Mouse (Mus musculus) hematopoietic stem cell, adult 5-6 weeks (primary cell): ENCODE results near the gene Pik3cd. TPM values are rescaled to one million over a fixed set of nuclear protein-coding genes. Genes with fewer than 3 reads are reported as not detected.

Source experiments
- ATAC-seq, 2 experiments: fragments of 125-278 bp in 1 of 2; replicated peaks in 1 of 2; 2 replicates each; pipeline ENCODE4 v1.8.0; 2016 to 2017; ENCODE audit warnings: inconsistent platforms in 2 of 2, mild to moderate bottlenecking in 2 of 2, moderate number of reproducible peaks in 2 of 2, low read depth in 1 of 2, moderate TSS enrichment in 1 of 2; ENCODE audit not compliant: low FRiP score in 2 of 2, poor library complexity in 2 of 2, severe bottlenecking in 2 of 2, insufficient read depth in 1 of 2, low TSS enrichment in 1 of 2
- total RNA-seq: library from RNA; stranded (forward); fragments of 172-1452, 232-1000 nt; gene quantifications from 2 replicates; pipeline ENCODE4 v1.2.3, GENCODE M21; 2017

Gene Pik3cd
- total RNA-seq, 1 experiment from 2014 or later = 51.1 TPM

DNA sequence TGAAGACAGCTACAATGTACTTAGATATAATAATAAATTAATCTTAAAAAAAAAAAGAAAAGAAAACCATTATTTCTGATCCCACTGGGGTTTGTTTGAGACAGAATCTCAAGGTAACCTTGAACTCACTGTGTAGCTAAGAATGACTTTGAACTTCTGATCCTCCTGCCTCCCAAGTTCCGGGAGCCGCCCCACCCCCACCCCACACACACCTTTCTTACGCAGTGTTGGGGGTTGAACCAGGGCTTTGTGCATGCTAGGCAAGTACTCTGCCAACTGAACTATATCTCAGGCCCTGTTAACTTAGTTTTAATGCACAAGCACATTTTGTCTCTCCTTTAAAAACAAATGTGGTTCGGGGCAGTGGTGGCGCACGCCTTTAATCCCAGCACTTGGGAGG is 31.2 kb downstream of the Pik3cd start:
- no peak for ATAC-seq

DNA sequence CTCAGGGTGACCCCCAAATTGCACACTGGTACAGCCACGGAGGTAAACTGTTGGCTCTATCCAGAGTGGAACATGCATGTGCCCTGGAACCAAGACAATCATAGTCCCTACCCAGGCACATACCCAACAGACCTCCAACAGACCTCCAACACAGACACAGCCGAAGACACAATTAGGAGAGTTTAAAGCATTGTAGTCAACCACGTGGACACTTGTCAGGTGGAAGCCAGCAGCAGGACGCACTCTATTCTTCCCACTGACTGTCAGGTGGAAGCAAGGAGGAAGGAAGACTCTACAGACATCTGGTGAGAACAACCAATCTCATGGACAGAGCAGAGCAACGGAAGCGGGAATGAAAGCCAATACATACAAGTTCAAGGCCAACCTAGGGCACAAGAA is 36.7 kb downstream of the Pik3cd start:
- no peak for ATAC-seq

DNA sequence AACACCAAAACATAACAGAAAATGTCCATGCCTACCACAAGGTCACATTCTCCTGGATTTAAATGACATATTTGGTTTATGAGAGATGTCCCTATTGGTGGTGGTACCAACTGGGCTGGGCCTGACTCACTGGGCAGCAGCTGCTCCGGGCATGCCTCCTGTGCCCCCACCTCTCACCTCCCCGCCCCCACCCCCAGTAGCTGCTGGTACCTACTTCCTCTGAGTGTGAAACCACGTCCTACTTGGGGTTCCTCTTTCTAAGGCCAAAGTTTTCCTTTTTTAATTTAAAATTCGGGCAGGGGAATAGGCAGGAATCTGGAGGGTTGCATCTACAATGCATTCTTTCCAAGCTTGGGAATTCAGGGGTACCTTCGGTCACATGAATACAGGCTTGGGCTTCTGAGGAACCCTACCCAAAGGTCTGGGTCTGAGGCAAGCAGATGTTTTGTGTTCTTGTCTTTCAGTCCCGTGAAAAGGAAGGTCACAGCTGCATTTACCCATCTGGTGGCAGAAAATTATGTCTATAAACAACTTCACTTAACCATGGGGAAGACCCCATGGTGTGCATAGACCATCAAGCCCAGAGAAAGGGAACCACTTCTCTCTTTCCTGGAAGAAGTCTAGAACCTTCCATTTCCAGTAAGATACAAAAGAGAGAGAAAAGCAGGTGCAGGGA is 37.2 kb downstream of the Pik3cd start:
- ATAC-seq = peak; percentile 51 to 59; a peak in 1 of 4 replicates

DNA sequence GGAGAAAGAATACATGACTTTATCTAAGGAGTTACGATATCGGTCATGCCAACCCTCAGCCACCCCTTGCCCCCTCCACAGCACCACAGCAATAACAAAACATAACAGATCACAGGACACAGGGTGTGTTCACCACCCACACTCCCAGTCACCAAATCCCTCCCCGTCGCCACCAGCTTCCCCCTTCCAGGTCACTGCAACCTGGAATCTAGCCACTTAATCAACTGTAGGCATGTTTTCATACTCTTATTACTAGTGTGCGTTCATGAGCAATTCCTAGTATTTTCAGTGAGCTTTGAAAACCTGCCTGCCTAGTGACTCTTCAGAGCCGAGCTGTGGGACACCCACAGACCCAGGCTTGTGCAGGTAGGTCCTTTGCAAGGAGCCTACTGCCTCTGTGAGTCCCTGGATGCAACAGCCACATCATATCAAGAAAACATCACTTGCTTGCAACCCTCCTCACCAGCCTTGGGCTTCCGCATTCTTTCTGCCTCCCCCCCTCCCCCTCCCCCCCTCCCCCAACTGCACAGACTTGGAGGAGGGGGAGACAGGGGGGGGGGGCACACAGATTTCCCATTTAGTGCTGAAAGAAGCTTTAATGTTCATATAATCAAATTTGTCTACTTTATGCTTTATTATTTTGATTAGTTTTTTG is 38.4 kb downstream of the Pik3cd start:
- peak in 1 of 2 experiments; percentile 22; a peak in 2 of 4 replicates for ATAC-seq

DNA sequence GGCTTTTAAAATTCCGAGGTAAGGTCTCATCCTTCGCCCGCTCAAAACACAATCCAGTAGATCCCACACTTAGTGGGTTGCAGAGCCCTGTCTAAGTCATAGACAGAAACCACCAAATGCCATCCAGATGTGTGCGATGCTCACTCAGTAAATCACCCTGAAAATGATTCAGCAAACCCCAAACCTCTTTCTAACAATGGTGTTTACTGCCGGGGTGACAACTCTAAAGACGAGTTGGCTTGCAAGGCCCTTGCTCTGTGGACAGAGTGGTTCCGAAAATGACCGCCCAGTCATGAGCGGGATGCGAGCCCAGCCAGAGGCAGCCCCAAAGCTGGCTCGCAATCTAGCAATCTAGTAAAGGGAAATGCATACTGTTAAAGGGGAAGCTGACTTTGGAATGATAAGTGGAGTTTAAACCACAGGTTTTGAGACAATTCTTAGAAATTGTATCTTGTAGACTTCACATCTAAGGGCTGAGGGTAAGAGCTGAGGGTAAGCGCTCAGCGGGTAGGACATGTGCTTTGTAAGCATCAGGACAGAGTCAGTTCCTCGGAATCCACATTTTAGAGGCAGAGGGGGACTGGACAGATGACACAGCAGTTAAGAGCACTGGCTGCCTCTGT is 40.3 kb downstream of the Pik3cd start:
- peak; percentile 47 to 51 for ATAC-seq

DNA sequence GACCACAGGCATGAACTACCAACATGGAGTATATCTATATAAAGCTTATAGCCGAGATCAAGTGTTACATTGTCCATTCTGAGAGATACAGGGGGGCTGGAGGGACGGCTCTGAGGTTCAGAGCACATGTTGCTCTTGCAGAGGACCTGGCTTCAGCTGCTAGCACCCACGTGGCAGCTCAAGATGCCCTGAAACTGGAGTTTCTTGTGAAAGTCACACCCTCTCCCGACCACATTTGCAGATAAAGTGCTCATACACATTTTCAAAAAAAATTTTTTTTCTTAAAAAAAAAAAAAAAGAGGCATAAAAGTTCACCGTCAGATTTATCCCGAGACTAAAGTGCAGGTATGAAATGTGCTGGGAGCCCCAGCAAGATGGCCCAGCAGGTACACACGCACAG is 41.8 kb downstream of the Pik3cd start:
- ATAC-seq = no peak

DNA sequence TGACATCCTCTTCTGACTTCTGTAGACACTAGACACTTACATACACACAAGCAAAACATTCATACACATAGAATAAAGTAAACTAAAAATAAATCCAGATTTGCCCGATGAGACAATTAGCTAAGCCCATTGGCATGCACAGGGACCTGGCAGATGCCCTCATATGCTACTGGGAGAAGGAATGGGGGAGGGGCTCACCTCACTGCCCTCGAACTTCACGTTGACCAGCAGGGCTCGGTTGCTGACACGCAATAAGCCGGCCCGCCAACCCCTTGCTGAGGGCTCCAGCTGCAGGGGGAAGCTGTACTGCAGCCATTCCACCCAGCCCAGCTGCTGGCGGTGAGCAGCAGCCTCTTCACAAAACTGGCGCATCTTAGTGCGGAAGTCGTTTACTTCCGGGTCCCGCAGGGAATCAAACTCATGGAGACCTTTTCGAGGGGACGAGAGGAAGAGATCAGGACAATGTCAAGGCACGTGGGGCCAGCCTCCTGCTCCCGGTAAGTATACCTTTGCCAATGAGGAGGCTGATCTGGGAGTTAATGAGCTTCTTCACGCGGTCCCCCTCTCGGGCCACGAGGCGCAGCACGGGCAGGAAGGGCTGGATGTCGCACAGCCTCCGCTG is 42.8 kb downstream of the Pik3cd start:
- ATAC-seq = no peak

DNA sequence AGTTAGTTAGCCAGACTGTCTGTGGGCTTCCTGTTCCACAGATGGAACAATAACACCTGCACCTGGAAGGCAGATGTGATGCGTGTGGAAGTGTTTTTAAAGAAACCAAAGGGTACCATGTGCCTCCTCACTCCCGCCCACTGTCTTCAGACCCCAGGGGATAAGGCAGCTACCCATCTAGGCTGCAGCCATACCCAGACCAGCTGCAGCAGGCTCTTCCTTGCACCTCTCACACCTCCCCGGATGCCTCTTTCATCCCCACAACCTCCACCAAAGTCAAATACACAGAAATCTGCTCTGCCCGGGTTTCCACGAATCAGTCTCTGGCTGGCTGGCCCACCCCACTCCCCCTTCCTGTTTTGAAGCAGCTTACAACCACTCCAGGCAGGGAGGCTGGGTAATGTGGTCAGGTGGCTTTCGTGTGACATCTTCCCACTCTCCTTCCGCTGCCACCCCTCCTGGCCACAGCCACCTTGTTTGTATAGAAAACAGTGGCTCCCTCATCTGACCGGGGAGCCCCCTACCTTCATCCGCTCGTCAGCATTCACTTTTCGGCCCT is 44.4 kb downstream of the Pik3cd start:
- ATAC-seq = peak; percentile 83 to 87

DNA sequence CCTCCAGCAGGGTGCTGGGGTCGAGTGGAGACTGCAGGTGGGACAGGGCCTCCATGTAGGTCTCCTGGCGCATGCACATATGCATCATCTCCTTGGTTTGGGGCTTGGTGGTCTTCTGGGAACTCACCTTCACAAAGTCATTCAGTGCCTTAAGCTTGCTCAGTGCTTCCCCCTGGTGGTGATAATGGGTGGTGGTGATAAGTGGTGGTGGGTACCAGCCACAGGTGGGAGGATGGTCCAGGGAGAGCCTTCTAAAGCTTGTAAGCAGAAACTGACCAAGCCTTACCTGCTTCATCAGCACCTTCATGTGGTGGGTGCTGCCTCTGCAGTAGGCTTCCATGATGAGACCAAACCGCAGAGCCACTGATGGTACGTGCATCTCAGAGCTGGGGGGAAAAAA is 48.1 kb downstream of the Pik3cd start:
- ATAC-seq = 0 out of 4 replicates have a peak, but pooled peaks of 1 of the 2 experiments have one; percentile 9

DNA sequence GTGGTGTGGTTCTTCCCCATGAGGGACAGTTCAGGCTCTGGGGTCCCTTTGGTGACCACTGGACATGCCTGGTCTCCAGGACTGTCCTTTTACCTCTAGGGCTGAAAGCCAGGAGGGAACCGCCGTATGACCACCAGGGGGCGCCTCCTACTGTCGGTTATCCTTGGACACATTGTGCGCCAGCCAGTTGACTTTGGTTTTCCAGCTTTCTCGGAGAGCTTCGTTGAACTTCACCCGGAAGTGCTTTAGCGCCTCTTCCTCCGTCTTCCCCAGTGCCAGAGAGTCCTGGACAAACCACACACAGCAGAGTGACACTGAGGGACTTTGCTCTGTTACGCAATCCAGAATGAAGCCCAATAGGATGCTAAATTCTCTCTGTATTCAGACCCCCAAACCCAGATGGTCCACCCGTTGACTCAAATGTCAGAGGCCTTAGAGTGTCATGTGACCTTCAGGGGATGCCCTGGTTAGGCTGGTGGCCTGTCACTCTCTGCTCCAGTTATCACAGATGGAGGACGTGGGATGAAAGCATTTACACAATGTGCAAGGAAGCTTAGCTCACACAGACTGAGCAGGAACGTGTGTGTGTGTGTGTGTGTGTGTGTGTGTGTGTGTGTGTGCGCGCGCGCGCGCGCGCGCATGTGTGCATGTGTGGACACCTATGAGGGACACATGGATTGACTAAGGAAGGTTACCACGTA is 51.7 kb downstream of the Pik3cd start:
- no peak for ATAC-seq

DNA sequence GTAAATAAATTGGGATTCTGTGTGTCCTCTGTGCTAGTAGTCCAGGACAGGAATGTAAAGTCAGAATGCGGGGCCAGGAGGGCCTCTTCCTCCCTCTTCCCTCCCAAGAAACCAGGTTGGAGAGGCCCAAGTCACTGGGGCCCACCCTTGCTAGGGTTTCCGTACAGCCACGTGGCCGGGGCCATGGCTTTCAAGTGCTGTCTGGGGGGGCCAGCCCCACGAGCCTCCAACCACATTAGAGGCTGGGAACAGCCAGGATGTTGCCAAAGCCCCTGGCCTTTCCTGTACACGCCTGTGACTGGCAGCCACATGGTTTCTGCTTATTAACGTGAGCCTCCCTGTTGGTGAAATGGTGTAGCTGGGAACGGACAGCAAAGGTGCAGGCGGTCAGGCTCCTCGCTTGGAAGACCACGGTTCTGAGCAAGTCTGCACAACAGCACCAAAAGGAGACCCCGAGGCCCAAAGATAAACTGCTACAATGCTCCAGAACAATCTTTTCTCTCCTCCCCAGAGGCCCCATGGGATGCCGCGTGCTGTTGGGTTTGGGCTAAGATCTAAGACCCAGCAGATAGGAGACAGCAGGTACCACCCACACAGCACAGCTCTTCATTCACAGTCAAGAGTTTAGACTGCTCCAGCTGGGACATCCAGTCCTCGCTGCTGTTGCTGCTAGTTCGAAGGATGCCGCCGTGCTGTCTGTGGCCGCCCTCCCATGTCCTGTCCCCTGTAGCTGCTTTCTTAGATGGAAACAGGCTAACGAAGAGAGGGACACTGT is 54.2 kb downstream of the Pik3cd start:
- ATAC-seq = peak; percentile 68 to 72

DNA sequence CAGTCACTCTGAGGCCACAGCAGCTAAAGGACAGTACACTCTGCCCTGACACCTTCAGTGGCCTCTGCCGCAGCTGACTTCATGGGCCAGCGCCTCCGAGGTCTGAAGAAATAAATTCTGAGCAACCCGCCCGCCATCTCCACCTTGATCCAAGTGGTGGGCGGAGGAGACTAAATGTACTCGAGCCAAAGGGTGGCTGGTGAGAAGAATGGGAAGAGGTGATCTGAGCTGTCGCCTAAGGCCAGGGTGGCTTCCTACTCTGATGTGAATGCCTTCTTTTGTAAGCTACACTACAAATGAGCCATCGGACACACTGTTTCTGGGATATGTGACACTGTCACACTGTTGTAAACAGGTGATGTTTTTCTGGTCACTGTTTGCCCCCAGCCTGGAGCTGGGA is 56.6 kb downstream of the Pik3cd start:
- no peak for ATAC-seq

DNA sequence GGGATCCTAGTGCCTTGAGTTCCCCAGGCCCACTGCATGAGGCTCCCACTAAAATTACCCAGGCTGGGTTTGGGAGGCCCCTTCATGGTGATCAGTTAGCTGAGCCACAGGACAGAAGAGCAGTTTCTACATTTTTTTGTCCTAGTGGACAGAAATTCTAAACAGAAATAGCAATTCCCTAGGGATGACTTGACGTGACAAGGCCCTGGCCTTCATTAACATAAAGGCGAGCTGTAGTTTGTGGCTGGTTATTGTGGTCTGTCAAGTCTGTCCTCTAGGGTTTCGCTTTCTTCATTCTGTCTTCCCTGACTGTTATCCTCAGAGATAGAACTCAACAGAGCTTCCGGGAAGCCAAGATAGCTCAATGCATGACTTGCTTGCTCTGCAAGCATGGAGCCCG is 60.4 kb downstream of the Pik3cd start:
- ATAC-seq = no peak

DNA sequence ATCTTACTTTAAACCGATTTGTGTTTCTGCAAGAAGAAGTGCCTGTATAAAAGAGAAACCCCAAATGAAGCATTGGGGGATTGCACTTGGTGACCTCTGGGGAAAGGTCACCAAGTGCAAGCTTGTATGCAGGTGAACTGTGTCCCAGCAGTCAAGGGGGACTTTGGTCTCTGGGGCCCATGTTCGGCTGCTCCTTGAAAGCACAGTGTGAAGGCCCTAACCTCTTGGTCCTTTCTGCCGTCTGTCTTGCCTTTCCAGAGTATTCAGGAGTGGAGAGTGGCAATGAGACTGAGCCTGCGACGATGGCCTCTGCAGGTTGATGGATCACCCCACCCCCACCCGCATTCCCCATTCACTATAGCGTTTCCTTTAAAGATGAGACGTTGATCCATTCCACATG is 61.0 kb downstream of the Pik3cd start:
- no peak for ATAC-seq

DNA sequence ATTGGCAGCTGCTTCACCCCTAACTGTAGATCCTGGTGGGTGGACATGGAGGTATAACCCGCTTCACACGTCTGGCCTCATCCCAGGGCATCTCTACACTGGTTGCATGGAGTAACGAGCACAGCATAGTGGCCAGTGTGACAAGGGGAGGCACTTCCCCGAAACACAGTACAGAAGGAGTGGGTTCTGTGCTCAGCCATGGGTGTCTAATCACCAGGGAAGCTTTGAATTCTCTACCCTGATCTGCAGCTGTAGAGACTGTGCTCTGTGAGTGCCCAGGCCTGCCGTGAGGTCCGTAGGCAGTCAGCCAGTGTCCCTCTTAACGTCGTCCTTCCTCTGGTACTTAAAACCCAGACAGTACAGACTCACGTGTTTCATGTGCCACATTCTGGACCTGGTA is 61.5 kb downstream of the Pik3cd start:
- no peak for ATAC-seq

DNA sequence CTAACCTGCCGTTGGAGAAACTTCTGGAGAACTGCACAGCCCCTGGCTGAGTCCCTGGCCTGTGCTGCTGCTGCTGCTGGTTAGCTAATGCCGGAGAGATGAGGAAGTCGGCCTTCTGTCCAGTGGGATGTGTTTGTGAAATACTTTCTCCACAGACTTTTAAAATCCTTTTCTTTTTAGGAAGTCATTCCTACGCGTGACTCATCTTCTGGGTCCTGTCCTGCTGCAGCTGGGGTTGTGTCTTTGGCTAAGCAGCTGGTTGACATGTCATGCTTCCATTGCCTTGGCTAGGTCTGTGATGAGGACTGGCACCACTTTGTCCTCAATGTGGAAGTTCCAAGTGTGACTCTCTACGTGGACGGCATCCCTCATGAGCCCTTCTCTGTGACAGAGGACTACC is 64.4 kb downstream of the Pik3cd start:
- no peak for ATAC-seq

DNA sequence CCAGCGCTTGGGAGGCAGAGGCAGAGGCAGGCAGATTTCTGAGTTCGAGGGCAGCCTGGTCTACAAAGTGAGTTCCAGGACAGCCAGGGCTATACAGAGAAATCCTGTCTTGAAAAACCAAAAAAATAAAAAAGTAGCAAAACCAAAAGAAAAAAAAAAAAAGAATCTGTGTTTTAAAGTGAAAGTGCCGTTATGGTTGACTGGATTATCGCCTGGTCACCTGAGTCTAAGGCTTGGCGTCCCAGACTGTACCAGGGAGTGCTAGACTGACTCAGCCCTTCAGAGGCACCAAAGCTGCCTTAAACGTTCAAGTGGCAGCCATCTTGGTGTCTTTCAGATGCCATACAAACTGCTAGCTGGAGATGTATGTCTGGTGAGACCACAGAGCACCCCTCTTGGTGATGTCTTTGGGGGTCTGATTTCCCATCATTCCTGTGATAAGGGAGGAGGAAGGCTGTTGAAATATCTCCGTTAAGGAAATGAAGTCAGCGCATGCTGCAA is 66.4 kb downstream of the Pik3cd start:
- ATAC-seq = no peak
